Mouse (Mus musculus): Measurements from ENCODE around the gene Fbxo11. TPM values are rescaled to one million over a fixed set of nuclear protein-coding genes. Genes with fewer than 3 reads are reported as not detected.
"Not testable (repeated sequence)": the region's sequence is repeated elsewhere in the genome, so short reads cannot be mapped to it uniquely, and the experiment has no call there.

The Fbxo11 gene
- total and polyA plus RNA-seq, 3 experiments: 13.4 to 35.1 (median 31.2) TPM

- H3K36me3 ChIP-seq (ENCODE audit: control insufficient read depth, insufficient read depth, low read length): peaks cover 8% of the 10 kb centered on the region
- intact Hi-C loops (cut with DNase I): no loop called here
- H3K9ac ChIP-seq (ENCODE audit: low read depth, low read length): no peak overlapping the region
- no peak overlapping the region for H3K27ac ChIP-seq
- H3K79me2 ChIP-seq (replicated peaks; ENCODE audit: control insufficient read depth, insufficient read depth, low read length): no peaks in the 10 kb centered on the region
- TF ChIP-seq POLR2A (IDR thresholded peaks at IDR 0.05; ENCODE audit: insufficient read depth, low read depth, low read length): no peak
- TF ChIP-seq CTCF (IDR thresholded peaks at IDR 0.05): no peak
- no peak for TF ChIP-seq EP300 (IDR thresholded peaks at IDR 0.05; ENCODE audit: insufficient read depth, low read depth, low read length)
- WGBS: 76% methylated on average over 6 of the region's 6 CpGs
- H3K4me3 ChIP-seq: no peak overlapping the region
- H3K4me1 ChIP-seq (ENCODE audit: control insufficient read depth, insufficient read depth, low read length): no peaks in the 10 kb centered on the region
- no peak for DNase-seq
- no peaks in the 10 kb centered on the region for H3K27me3 ChIP-seq (ENCODE audit: control insufficient read depth, insufficient read depth, low read length)
These were observed 77.6 kb downstream of the Fbxo11 start for GRCm38 (mm10) chr17:87987507-87987906.

GRCm38 (mm10) chr17:87985916-87986315 is 79.2 kb downstream of the Fbxo11 start:
- intact Hi-C loops (cut with DNase I): no loop called here
- WGBS: 79% methylated on average over 8 of the region's 8 CpGs
- H3K36me3 ChIP-seq (ENCODE audit: control insufficient read depth, insufficient read depth, low read length): peaks cover 5% of the 10 kb centered on the region
- H3K4me3 ChIP-seq: no peak overlapping the region
- H3K27me3 ChIP-seq (ENCODE audit: control insufficient read depth, insufficient read depth, low read length): no peaks in the 10 kb centered on the region
- no peak for DNase-seq
- H3K27ac ChIP-seq: no peak overlapping the region
- H3K9ac ChIP-seq (ENCODE audit: low read depth, low read length): no peak overlapping the region
- no peak for TF ChIP-seq POLR2A (IDR thresholded peaks at IDR 0.05; ENCODE audit: insufficient read depth, low read depth, low read length)
- TF ChIP-seq EP300 (IDR thresholded peaks at IDR 0.05; ENCODE audit: insufficient read depth, low read depth, low read length): no peak
- TF ChIP-seq CTCF (IDR thresholded peaks at IDR 0.05): no peak
- no peaks in the 10 kb centered on the region for H3K4me1 ChIP-seq (ENCODE audit: control insufficient read depth, insufficient read depth, low read length)
- H3K79me2 ChIP-seq (replicated peaks; ENCODE audit: control insufficient read depth, insufficient read depth, low read length): no peaks in the 10 kb centered on the region

- WGBS: 80% methylated on average over 20 of the region's 20 CpGs
- peaks cover 3% of the 10 kb centered on the region for H3K36me3 ChIP-seq (ENCODE audit: control insufficient read depth, insufficient read depth, low read length)
- no peak overlapping the region for H3K9ac ChIP-seq (ENCODE audit: low read depth, low read length)
- H3K27ac ChIP-seq: no peak overlapping the region
- H3K79me2 ChIP-seq (replicated peaks; ENCODE audit: control insufficient read depth, insufficient read depth, low read length): no peaks in the 10 kb centered on the region
- no peak for DNase-seq
- H3K4me1 ChIP-seq (ENCODE audit: control insufficient read depth, insufficient read depth, low read length): no peaks in the 10 kb centered on the region
- TF ChIP-seq EP300 (IDR thresholded peaks at IDR 0.05; ENCODE audit: insufficient read depth, low read depth, low read length) (no peak), POLR2A (IDR thresholded peaks at IDR 0.05; ENCODE audit: insufficient read depth, low read depth, low read length) (no peak), CTCF (IDR thresholded peaks at IDR 0.05) (no peak)
- intact Hi-C loops (cut with DNase I): no loop called here
- no peak overlapping the region for H3K4me3 ChIP-seq
- no peaks in the 10 kb centered on the region for H3K27me3 ChIP-seq (ENCODE audit: control insufficient read depth, insufficient read depth, low read length)
These were observed 80.5 kb downstream of the Fbxo11 start for GRCm38 (mm10) chr17:87984440-87985214.

GRCm38 (mm10) chr17:87983313-87983712 is 81.8 kb downstream of the Fbxo11 start:
- H3K36me3 ChIP-seq (ENCODE audit: control insufficient read depth, insufficient read depth, low read length): peaks cover 3% of the 10 kb centered on the region
- WGBS: 50% methylated on average over 4 of the region's 4 CpGs
- intact Hi-C loops (cut with DNase I): no loop called here
- H3K27me3 ChIP-seq (ENCODE audit: control insufficient read depth, insufficient read depth, low read length): no peaks in the 10 kb centered on the region
- no peak for TF ChIP-seq POLR2A (IDR thresholded peaks at IDR 0.05; ENCODE audit: insufficient read depth, low read depth, low read length)
- no peak for TF ChIP-seq CTCF (IDR thresholded peaks at IDR 0.05)
- TF ChIP-seq EP300 (IDR thresholded peaks at IDR 0.05; ENCODE audit: insufficient read depth, low read depth, low read length): no peak
- DNase-seq: no peak
- no peak overlapping the region for H3K4me3 ChIP-seq
- no peak overlapping the region for H3K9ac ChIP-seq (ENCODE audit: low read depth, low read length)
- no peaks in the 10 kb centered on the region for H3K79me2 ChIP-seq (replicated peaks; ENCODE audit: control insufficient read depth, insufficient read depth, low read length)
- no peak overlapping the region for H3K27ac ChIP-seq
- no peaks in the 10 kb centered on the region for H3K4me1 ChIP-seq (ENCODE audit: control insufficient read depth, insufficient read depth, low read length)

- H3K36me3 ChIP-seq (ENCODE audit: control insufficient read depth, insufficient read depth, low read length): no peaks in the 10 kb centered on the region; the same call in 1 of the 2 replicates
- TF ChIP-seq CTCF (IDR thresholded peaks at IDR 0.05) (peak; percentile 48), POLR2A (IDR thresholded peaks at IDR 0.05; ENCODE audit: insufficient read depth, low read depth, low read length) (no peak)
These were observed 83.0 kb downstream of the Fbxo11 start for GRCm38 (mm10) chr17:87982112-87982511.

GRCm38 (mm10) chr17:87979696-87980095 is 85.4 kb downstream of the Fbxo11 start:
- H3K36me3 ChIP-seq (ENCODE audit: control insufficient read depth, insufficient read depth, low read length); H3K79me2 ChIP-seq (replicated peaks; ENCODE audit: control insufficient read depth, insufficient read depth, low read length); H3K27ac ChIP-seq; H3K4me3 ChIP-seq; H3K4me1 ChIP-seq (ENCODE audit: control insufficient read depth, insufficient read depth, low read length); H3K27me3 ChIP-seq (ENCODE audit: control insufficient read depth, insufficient read depth, low read length); H3K9ac ChIP-seq (ENCODE audit: low read depth, low read length); DNase-seq: not testable (repeated sequence)
- 30% methylated on average over 1 of the region's 1 CpGs for WGBS
- intact Hi-C loops (cut with DNase I): loop anchor here (5.0 kb wide), 2 partner anchors 88 to 273 kb away; partner anchors contain the start of gene Fbxo11

More at GRCm38 (mm10) chr17:87982112-87982511, 83.0 kb downstream of the Fbxo11 start:
- H3K27me3 ChIP-seq (ENCODE audit: control insufficient read depth, insufficient read depth, low read length): no peaks in the 10 kb centered on the region
- peaks cover 1% of the 10 kb centered on the region; the same call in 1 of the 2 replicates for H3K79me2 ChIP-seq (replicated peaks; ENCODE audit: control insufficient read depth, insufficient read depth, low read length)
- H3K27ac ChIP-seq: no peak overlapping the region
- no peaks in the 10 kb centered on the region for H3K4me1 ChIP-seq (ENCODE audit: control insufficient read depth, insufficient read depth, low read length)
- intact Hi-C loops (cut with DNase I): no loop called here
- DNase-seq: no peak
- H3K4me3 ChIP-seq: no peak overlapping the region
- no peak overlapping the region for H3K9ac ChIP-seq (ENCODE audit: low read depth, low read length)
- 77% methylated on average over 3 of the region's 3 CpGs for WGBS

GRCm38 (mm10) chr17:87976927-87977326 is 88.2 kb downstream of the Fbxo11 start:
- H3K36me3 ChIP-seq (ENCODE audit: control insufficient read depth, insufficient read depth, low read length); DNase-seq; H3K79me2 ChIP-seq (replicated peaks; ENCODE audit: control insufficient read depth, insufficient read depth, low read length); H3K27ac ChIP-seq; H3K27me3 ChIP-seq (ENCODE audit: control insufficient read depth, insufficient read depth, low read length); H3K4me3 ChIP-seq; H3K9ac ChIP-seq (ENCODE audit: low read depth, low read length); H3K4me1 ChIP-seq (ENCODE audit: control insufficient read depth, insufficient read depth, low read length): not testable (repeated sequence)
- intact Hi-C loops (cut with DNase I): loop anchor here (5.0 kb wide), 2 partner anchors 90 to 275 kb away; partner anchors contain the start of gene Fbxo11
- WGBS: 90% methylated on average over 4 of the region's 4 CpGs
